In genomic region chr14:22745882-22746480, GRCm38 (mm10) we compare ENCODE assay signal across 7 mouse cellular contexts.
DNase-seq lines count a peak whose midpoint lies in the region; ATAC-seq lines count a peak whose summit lies in the region.

No protein-coding gene starts in this region.

- no peak overlapping the region for H3K4me3 ChIP-seq in embryonic facial prominence, embryonic 15.5 days (replicated peaks)
- no peak overlapping the region for H3K4me3 ChIP-seq in midbrain, embryonic 15.5 days

- WGBS in embryonic facial prominence, embryonic 15.5 days = 15% methylated on average over 5 of the region's 5 CpGs
- WGBS in midbrain, embryonic 15.5 days = 2% methylated on average over 5 of the region's 5 CpGs

- H3K36me3 ChIP-seq in embryonic facial prominence, embryonic 15.5 days = no peaks in the 10 kb centered on the region
- H3K36me3 ChIP-seq in midbrain, embryonic 15.5 days (replicated peaks) = no peaks in the 10 kb centered on the region

- H3K9ac ChIP-seq in embryonic facial prominence, embryonic 15.5 days = no peak overlapping the region
- H3K9ac ChIP-seq in midbrain, embryonic 15.5 days = no peak overlapping the region

- peak; percentile 64 for DNase-seq in embryo, embryonic 10.5 days (ENCODE audit: low spot score)
- peak; percentile 20 for DNase-seq in kidney, postnatal 10 days
- no peak for DNase-seq in thymus, postnatal 4 days
- no peak for DNase-seq in thymus, postnatal 0 days (ENCODE audit: low spot score)

- H3K4me1 ChIP-seq in embryonic facial prominence, embryonic 15.5 days = peaks cover 13% of the 10 kb centered on the region
- H3K4me1 ChIP-seq in midbrain, embryonic 15.5 days = peaks cover 16% of the 10 kb centered on the region

- H3K9me3 ChIP-seq in embryonic facial prominence, embryonic 15.5 days (replicated peaks) = no peaks in the 10 kb centered on the region
- no peaks in the 10 kb centered on the region for H3K9me3 ChIP-seq in midbrain, embryonic 15.5 days

- 0 out of 2 replicates have a peak overlapping the region, but pooled peaks have one; percentile 29 for H3K27ac ChIP-seq in embryonic facial prominence, embryonic 15.5 days (replicated peaks)
- peak overlapping the region; percentile 60; the same call in 1 of the 2 replicates for H3K27ac ChIP-seq in midbrain, embryonic 15.5 days

- H3K4me2 ChIP-seq in embryonic facial prominence, embryonic 15.5 days (replicated peaks) = no peak overlapping the region
- H3K4me2 ChIP-seq in midbrain, embryonic 15.5 days = 0 out of 2 replicates have a peak overlapping the region, but pooled peaks have one; percentile 6

- no peaks in the 10 kb centered on the region for H3K27me3 ChIP-seq in embryonic facial prominence, embryonic 15.5 days
- H3K27me3 ChIP-seq in midbrain, embryonic 15.5 days (replicated peaks) = peaks cover 9% of the 10 kb centered on the region

- ATAC-seq in embryonic facial prominence, embryonic 15.5 days (ENCODE audit: insufficient number of reproducible peaks, low FRiP score, low TSS enrichment, low read depth) = no peak
- peak; percentile 58 for ATAC-seq in midbrain, embryonic 15.5 days (replicated peaks)
- no peak for ATAC-seq in megakaryocyte, adult 5-6 weeks (ENCODE audit: poor library complexity, severe bottlenecking)

Comparison
In these comparisons a context has a peak if more than half of its experiments do, and no peak if none do; other contexts are left out.
1. DNase-seq: peak in embryo, embryonic 10.5 days (single experiment) and kidney, postnatal 10 days (single experiment); none in thymus, postnatal 4 days (single experiment) and thymus, postnatal 0 days (single experiment).